16 mouse cellular contexts compared by ENCODE assay signal in genomic region chr12:53277393-53277792, GRCm38 (mm10). TPM values are rescaled to one million over a fixed set of nuclear protein-coding genes. Genes with fewer than 3 reads are reported as not detected.
"Had no signal": no experiment of that assay in that cellular context is flagged by ENCODE, and none has a peak within 500 bp of the region (broad histone marks: within the 10 kb centered on the region; RNA-seq: fewer than 3 reads in every experiment).

No protein-coding gene starts in this region.

- ATAC-seq: midbrain, embryonic 16.5 days had no signal

- H3K4me3 ChIP-seq: midbrain, embryonic 10.5 days; midbrain, embryonic 12.5 days; neural tube, embryonic 12.5 days; stomach, embryonic 15.5 days had no signal

- H3K4me2 ChIP-seq: lung, embryonic 14.5 days; midbrain, embryonic 12.5 days; neural tube, embryonic 12.5 days; stomach, embryonic 15.5 days had no signal

- H3K27ac ChIP-seq: midbrain, embryonic 10.5 days; midbrain, embryonic 12.5 days; neural tube, embryonic 12.5 days; stomach, embryonic 15.5 days; stomach, postnatal 0 days had no signal

- DNase-seq: lung, adult 18-20 months; lung, embryonic 14.5 days; lung, postnatal 10 days; lung, postnatal 4 days; midbrain, embryonic 14.5 days; right cerebral cortex, postnatal 14 days; thymus, adult 2 months; thymus, postnatal 25 days; thymus, postnatal 4 days had no signal

- H3K4me1 ChIP-seq: midbrain, embryonic 12.5 days; neural tube, embryonic 12.5 days; stomach, embryonic 15.5 days had no signal

- H3K9me3 ChIP-seq: midbrain, embryonic 10.5 days; midbrain, embryonic 12.5 days; neural tube, embryonic 12.5 days; stomach, embryonic 15.5 days had no signal

- H3K9ac ChIP-seq: lung, embryonic 14.5 days; midbrain, embryonic 12.5 days; neural tube, embryonic 12.5 days; stomach, embryonic 15.5 days had no signal

- H3K27me3 ChIP-seq: midbrain, embryonic 12.5 days; neural tube, embryonic 12.5 days; stomach, embryonic 15.5 days had no signal

- H3K36me3 ChIP-seq: stomach, embryonic 15.5 days had no signal

RNA-seq across cellular contexts. Expression of gene Npas3, which starts 28.9 kb away (rescaled TPM):
- total RNA-seq: neutrophil, adult 5-6 weeks had no signal
